Mouse (Mus musculus) midbrain, postnatal 0 days (tissue): ENCODE results near the gene Pla2g16. TPM values are rescaled to one million over a fixed set of nuclear protein-coding genes. Genes with fewer than 3 reads are reported as not detected.

ENCODE experiments used
- ATAC-seq: fragments of 200-750 bp; cut with Nextera tagmentation; 2 replicates; pipeline ENCODE4 v1.8.0; 2017; ENCODE audit warnings: moderate number of reproducible peaks, mild to moderate bottlenecking, moderate TSS enrichment, moderate library complexity; ENCODE audit not compliant: low FRiP score
- DNase-seq: peaks from one replicate; pipeline ENCODE4 v3.0.0-alpha.2; 2015; ENCODE audit warnings: low spot score
- H3K27ac ChIP-seq: fragments of 300-500 bp; sonication (generic); 2 replicates; pipeline ENCODE4 v1.5.1; 2014; ENCODE audit warnings: low read depth, mild to moderate bottlenecking, low read length, mixed read lengths
- H3K27me3 ChIP-seq: fragments of 300-500 bp; sonication (generic); 2 replicates; pipeline ENCODE4 v1.6.1; 2014; ENCODE audit warnings: low read length, control low read depth, mixed read lengths; ENCODE audit not compliant: insufficient read depth
- H3K36me3 ChIP-seq: fragments of 300-500 bp; sonication (generic); 2 replicates; pipeline ENCODE4 v1.6.1; 2014; ENCODE audit warnings: low read length, control low read depth, mixed read lengths; ENCODE audit not compliant: insufficient read depth
- H3K4me1 ChIP-seq: fragments of 300-500 bp; sonication (generic); 2 replicates; pipeline ENCODE4 v1.6.1; 2014; ENCODE audit warnings: mild to moderate bottlenecking, control low read depth, antibody characterized with exemption, low read length, mixed read lengths; ENCODE audit not compliant: insufficient read depth
- H3K4me2 ChIP-seq: fragments of 300-500 bp; sonication (generic); 2 replicates; pipeline ENCODE4 v1.6.1; 2014; ENCODE audit warnings: low read depth, mild to moderate bottlenecking, low read length, mixed read lengths; ENCODE audit not compliant: poor library complexity, severe bottlenecking
- H3K4me3 ChIP-seq: fragments of 300-500 bp; sonication (generic); 2 replicates; pipeline ENCODE4 v1.5.1; 2014; ENCODE audit warnings: low read depth, mild to moderate bottlenecking, low read length, moderate library complexity
- H3K9ac ChIP-seq: fragments of 300-500 bp; sonication (generic); replicated peaks from 2 replicates; pipeline ENCODE4 v1.6.1; 2014; ENCODE audit warnings: mild to moderate bottlenecking, low read length, moderate library complexity, mixed read lengths; ENCODE audit not compliant: poor library complexity, severe bottlenecking
- H3K9me3 ChIP-seq: fragments of 300-500 bp; sonication (generic); 2 replicates; pipeline ENCODE4 v1.6.1; 2016; ENCODE audit warnings: low read length, control low read depth
- CTCF ChIP-seq: IDR thresholded peaks from 2 replicates; pipeline ENCODE4 v1.5.1; 2016; ENCODE audit warnings: antibody characterized with exemption, mild to moderate bottlenecking
- WGBS: fragments of 180-500 bp; shearing (Covaris S2); extraction: QIAGEN DNeasy Blood & Tissue Kit; methylation state at CpG from one replicate; pipeline ENCODE4 v1.1.7; 2014; 5-methylcytosine and 5-hydroxymethylcytosine counted together
- polyA plus RNA-seq: library from polyadenylated mRNA; unstranded; fragments of >200 nt; fragmentation: Nextera tagmentation; extraction: Ambion mirVana; gene quantifications from 2 replicates; pipeline ENCODE4 v1.2.1, GENCODE M21; 2015
- total RNA-seq: library from RNA; depleted of rRNA; stranded (reverse); fragments of >200 nt; gene quantifications from 2 replicates; pipeline ENCODE4 v1.2.3, GENCODE M21; 2014

Gene Pla2g16
- total and polyA plus RNA-seq, 2 experiments from 2014 or later: 4.8 to 5.5 TPM

- no peaks in the 10 kb centered on the region for H3K36me3 ChIP-seq
- 60% methylated on average over 3 of the region's 3 CpGs for WGBS
- no peaks in the 10 kb centered on the region for H3K4me1 ChIP-seq
- no peak overlapping the region for H3K4me3 ChIP-seq
- DNase-seq (no peak), ATAC-seq (no peak)
- H3K9me3 ChIP-seq: no peaks in the 10 kb centered on the region
- H3K27ac ChIP-seq: no peak overlapping the region
- no peak for TF ChIP-seq CTCF
- no peak overlapping the region for H3K9ac ChIP-seq
- H3K4me2 ChIP-seq: no peak overlapping the region
- no peaks in the 10 kb centered on the region for H3K27me3 ChIP-seq
These were observed 9.6 kb downstream of the Pla2g16 start for GRCm38 (mm10) chr19:7566826-7567225.

- 61% methylated on average over 3 of the region's 3 CpGs for WGBS
- DNase-seq (no peak), ATAC-seq (no peak)
- Histone ChIP-seq H3K4me3 (no peak overlapping the region), H3K36me3 (no peaks in the 10 kb centered on the region), H3K9ac (no peak overlapping the region), H3K9me3 (no peaks in the 10 kb centered on the region), H3K27me3 (no peaks in the 10 kb centered on the region), H3K4me2 (no peak overlapping the region), H3K27ac (no peak overlapping the region), H3K4me1 (no peaks in the 10 kb centered on the region)
- no peak for TF ChIP-seq CTCF
These were observed 11.1 kb downstream of the Pla2g16 start for GRCm38 (mm10) chr19:7568364-7568763.

GRCm38 (mm10) chr19:7569650-7570049 is 12.4 kb downstream of the Pla2g16 start:
- no peak for ATAC-seq
- Histone ChIP-seq H3K27ac (no peak overlapping the region), H3K4me1 (no peaks in the 10 kb centered on the region), H3K27me3 (no peaks in the 10 kb centered on the region), H3K9me3 (no peaks in the 10 kb centered on the region), H3K4me3 (no peak overlapping the region), H3K4me2 (no peak overlapping the region), H3K36me3 (no peaks in the 10 kb centered on the region), H3K9ac (no peak overlapping the region)
- 79% methylated on average over 5 of the region's 5 CpGs for WGBS
- DNase-seq: no peak
- TF ChIP-seq CTCF: no peak

- Histone ChIP-seq H3K4me2 (no peak overlapping the region), H3K9me3 (no peaks in the 10 kb centered on the region), H3K27me3 (no peaks in the 10 kb centered on the region), H3K9ac (no peak overlapping the region), H3K27ac (no peak overlapping the region), H3K4me1 (no peaks in the 10 kb centered on the region), H3K4me3 (no peak overlapping the region), H3K36me3 (no peaks in the 10 kb centered on the region)
- no peak for DNase-seq
- ATAC-seq: no peak
- no peak for TF ChIP-seq CTCF
- 90% methylated on average over 1 of the region's 1 CpGs for whole genome bisulfite sequencing
These were observed 18.9 kb downstream of the Pla2g16 start for GRCm38 (mm10) chr19:7576180-7576579.

GRCm38 (mm10) chr19:7577710-7578109 is 20.5 kb downstream of the Pla2g16 start:
- TF ChIP-seq CTCF: no peak
- Histone ChIP-seq H3K4me3 (no peak overlapping the region), H3K4me1 (no peaks in the 10 kb centered on the region), H3K9me3 (no peaks in the 10 kb centered on the region), H3K4me2 (no peak overlapping the region), H3K27me3 (no peaks in the 10 kb centered on the region), H3K9ac (no peak overlapping the region), H3K36me3 (no peaks in the 10 kb centered on the region), H3K27ac (no peak overlapping the region)
- 82% methylated on average over 3 of the region's 3 CpGs for WGBS
- DNase-seq (no peak), ATAC-seq (no peak)

GRCm38 (mm10) chr19:7581042-7581441 is 23.8 kb downstream of the Pla2g16 start:
- no peak overlapping the region for H3K27ac ChIP-seq
- no peaks in the 10 kb centered on the region for H3K4me1 ChIP-seq

More at GRCm38 (mm10) chr19:7581042-7581441, 23.8 kb downstream of the Pla2g16 start:
- no peak for ATAC-seq
- TF ChIP-seq CTCF: no peak
- H3K36me3 ChIP-seq: no peaks in the 10 kb centered on the region
- no peaks in the 10 kb centered on the region for H3K9me3 ChIP-seq
- H3K4me2 ChIP-seq: no peak overlapping the region
- WGBS: 81% methylated on average over 5 of the region's 5 CpGs
- no peak overlapping the region for H3K9ac ChIP-seq
- H3K27me3 ChIP-seq: no peaks in the 10 kb centered on the region
- no peak overlapping the region for H3K4me3 ChIP-seq
- no peak for DNase-seq
